Mouse (Mus musculus): ENCODE results near the gene Nfyc. TPM values are rescaled to one million over a fixed set of nuclear protein-coding genes. Genes with fewer than 3 reads are reported as not detected.

Nfyc gene
- polyA plus RNA-seq, 1 experiment: 44.3 TPM

GRCm38 (mm10) chr4:120805816-120806215 is 25.6 kb downstream of the Nfyc start:
- Histone ChIP-seq H3ac (ENCODE audit: control insufficient read depth, insufficient read length) (no peak overlapping the region), H3K4me3 (no peak overlapping the region), H3K79me2 (ENCODE audit: control insufficient read depth, insufficient read depth) (peaks cover 92% of the 10 kb centered on the region), H3K36me3 (ENCODE audit: control insufficient read depth, insufficient read depth) (no peaks in the 10 kb centered on the region), H3K27me3 (ENCODE audit: control insufficient read depth, insufficient read depth, insufficient read length) (no peaks in the 10 kb centered on the region), H3K4me2 (ENCODE audit: low read depth) (no peak overlapping the region)
- TF ChIP-seq TCF12 (IDR thresholded peaks at IDR 0.05; ENCODE audit: insufficient read depth, poor library complexity, severe bottlenecking) (no peak), E2F4 (IDR thresholded peaks at IDR 0.05; ENCODE audit: insufficient read depth) (no peak), MYOD1 (IDR thresholded peaks at IDR 0.05; ENCODE audit: control insufficient read depth in 1 of 3, insufficient read length in 2 of 3, low read depth in 2 of 3) (no peak), POLR2AphosphoS2 (IDR thresholded peaks at IDR 0.05; ENCODE audit: insufficient read length, low read depth) (no peak), MYOG (IDR thresholded peaks at IDR 0.05; ENCODE audit: control insufficient read depth in 1 of 3, insufficient read depth in 1 of 3, insufficient read length in 2 of 3, low read depth in 2 of 3) (no peak), TCF3 (IDR thresholded peaks at IDR 0.05; ENCODE audit: insufficient read length, low read depth) (no peak), CEBPB (IDR thresholded peaks at IDR 0.05; ENCODE audit: insufficient read depth, poor library complexity, severe bottlenecking) (no peak), SRF (IDR thresholded peaks at IDR 0.05; ENCODE audit: control insufficient read depth, insufficient read length, low read depth) (no peak), REST (IDR thresholded peaks at IDR 0.05; ENCODE audit: insufficient read depth, insufficient read length) (no peak), USF1 (IDR thresholded peaks at IDR 0.05; ENCODE audit: low read depth) (no peak), MAX (IDR thresholded peaks at IDR 0.05; ENCODE audit: low read depth) (no peak), POLR2A (IDR thresholded peaks at IDR 0.05; ENCODE audit: insufficient read length, low read depth) (no peak)

GRCm38 (mm10) chr4:120801446-120801845 is 29.9 kb downstream of the Nfyc start:
- H3K36me3 ChIP-seq (ENCODE audit: control insufficient read depth, insufficient read depth): no peaks in the 10 kb centered on the region
- TF ChIP-seq MAX (IDR thresholded peaks at IDR 0.05; ENCODE audit: low read depth) (no peak), USF1 (IDR thresholded peaks at IDR 0.05; ENCODE audit: low read depth) (no peak), POLR2A (IDR thresholded peaks at IDR 0.05; ENCODE audit: insufficient read length, low read depth) (no peak), E2F4 (IDR thresholded peaks at IDR 0.05; ENCODE audit: insufficient read depth) (no peak), SRF (IDR thresholded peaks at IDR 0.05; ENCODE audit: control insufficient read depth, insufficient read length, low read depth) (no peak)

GRCm38 (mm10) chr4:120800691-120801090 is 30.7 kb downstream of the Nfyc start:
- Histone ChIP-seq H3K79me2 (ENCODE audit: control insufficient read depth, insufficient read depth) (peaks cover 73% of the 10 kb centered on the region), H3ac (ENCODE audit: control insufficient read depth, insufficient read length) (no peak overlapping the region), H3K4me2 (ENCODE audit: low read depth) (no peak overlapping the region), H3K36me3 (ENCODE audit: control insufficient read depth, insufficient read depth) (no peaks in the 10 kb centered on the region), H3K4me3 (no peak overlapping the region), H3K27me3 (ENCODE audit: control insufficient read depth, insufficient read depth, insufficient read length) (no peaks in the 10 kb centered on the region)
- TF ChIP-seq TCF3 (IDR thresholded peaks at IDR 0.05; ENCODE audit: insufficient read length, low read depth) (no peak), MYOG (IDR thresholded peaks at IDR 0.05; ENCODE audit: control insufficient read depth in 1 of 3, insufficient read depth in 1 of 3, insufficient read length in 2 of 3, low read depth in 2 of 3) (no peak), POLR2AphosphoS2 (IDR thresholded peaks at IDR 0.05; ENCODE audit: insufficient read length, low read depth) (no peak), MYOD1 (IDR thresholded peaks at IDR 0.05; ENCODE audit: control insufficient read depth in 1 of 3, insufficient read length in 2 of 3, low read depth in 2 of 3) (no peak), CEBPB (IDR thresholded peaks at IDR 0.05; ENCODE audit: insufficient read depth, poor library complexity, severe bottlenecking) (no peak), USF1 (IDR thresholded peaks at IDR 0.05; ENCODE audit: low read depth) (no peak), E2F4 (IDR thresholded peaks at IDR 0.05; ENCODE audit: insufficient read depth) (no peak), SRF (IDR thresholded peaks at IDR 0.05; ENCODE audit: control insufficient read depth, insufficient read length, low read depth) (no peak), TCF12 (IDR thresholded peaks at IDR 0.05; ENCODE audit: insufficient read depth, poor library complexity, severe bottlenecking) (no peak), POLR2A (IDR thresholded peaks at IDR 0.05; ENCODE audit: insufficient read length, low read depth) (no peak), REST (IDR thresholded peaks at IDR 0.05; ENCODE audit: insufficient read depth, insufficient read length) (no peak), MAX (IDR thresholded peaks at IDR 0.05; ENCODE audit: low read depth) (no peak)

More at GRCm38 (mm10) chr4:120801446-120801845, 29.9 kb downstream of the Nfyc start:
- Histone ChIP-seq H3K4me2 (ENCODE audit: low read depth) (no peak overlapping the region), H3K79me2 (ENCODE audit: control insufficient read depth, insufficient read depth) (peaks cover 72% of the 10 kb centered on the region), H3K27me3 (ENCODE audit: control insufficient read depth, insufficient read depth, insufficient read length) (no peaks in the 10 kb centered on the region), H3K4me3 (no peak overlapping the region), H3ac (ENCODE audit: control insufficient read depth, insufficient read length) (no peak overlapping the region)

GRCm38 (mm10) chr4:120799680-120800166 is 31.6 kb downstream of the Nfyc start:
- TF ChIP-seq MAX (IDR thresholded peaks at IDR 0.05; ENCODE audit: low read depth): no peak
- TF ChIP-seq CEBPB (IDR thresholded peaks at IDR 0.05; ENCODE audit: insufficient read depth, poor library complexity, severe bottlenecking): no peak
- no peak for TF ChIP-seq USF1 (IDR thresholded peaks at IDR 0.05; ENCODE audit: low read depth)
- TF ChIP-seq TCF12 (IDR thresholded peaks at IDR 0.05; ENCODE audit: insufficient read depth, poor library complexity, severe bottlenecking): no peak
- no peak for TF ChIP-seq MYOD1 (IDR thresholded peaks at IDR 0.05; ENCODE audit: control insufficient read depth in 1 of 3, insufficient read length in 2 of 3, low read depth in 2 of 3)
- no peak for TF ChIP-seq POLR2A (IDR thresholded peaks at IDR 0.05; ENCODE audit: insufficient read length, low read depth)
- no peak for TF ChIP-seq E2F4 (IDR thresholded peaks at IDR 0.05; ENCODE audit: insufficient read depth)
- no peak for TF ChIP-seq TCF3 (IDR thresholded peaks at IDR 0.05; ENCODE audit: insufficient read length, low read depth)
- TF ChIP-seq SRF (IDR thresholded peaks at IDR 0.05; ENCODE audit: control insufficient read depth, insufficient read length, low read depth): no peak
- TF ChIP-seq MYOG (IDR thresholded peaks at IDR 0.05; ENCODE audit: control insufficient read depth in 1 of 3, insufficient read depth in 1 of 3, insufficient read length in 2 of 3, low read depth in 2 of 3): no peak
- TF ChIP-seq POLR2AphosphoS2 (IDR thresholded peaks at IDR 0.05; ENCODE audit: insufficient read length, low read depth): no peak
- TF ChIP-seq REST (IDR thresholded peaks at IDR 0.05; ENCODE audit: insufficient read depth, insufficient read length): no peak
- H3K36me3 ChIP-seq (ENCODE audit: control insufficient read depth, insufficient read depth): no peaks in the 10 kb centered on the region
- no peak overlapping the region for H3ac ChIP-seq (ENCODE audit: control insufficient read depth, insufficient read length)
- peaks cover 73% of the 10 kb centered on the region for H3K79me2 ChIP-seq (ENCODE audit: control insufficient read depth, insufficient read depth)
- no peaks in the 10 kb centered on the region for H3K27me3 ChIP-seq (ENCODE audit: control insufficient read depth, insufficient read depth, insufficient read length)
- no peak overlapping the region for H3K4me2 ChIP-seq (ENCODE audit: low read depth)
- H3K4me3 ChIP-seq: no peak overlapping the region

Measured in myocyte (in vitro differentiated cells).